Mouse (Mus musculus): ENCODE data around the gene Cfap298. TPM values are rescaled to one million over a fixed set of nuclear protein-coding genes. Genes with fewer than 3 reads are reported as not detected.
A peak's percentile ranks its signal among the peaks of the same experiment; 100 is the strongest.

Cfap298 gene
- polyA plus RNA-seq, 1 experiment from 2014 or later, result 32.5 TPM

DNA sequence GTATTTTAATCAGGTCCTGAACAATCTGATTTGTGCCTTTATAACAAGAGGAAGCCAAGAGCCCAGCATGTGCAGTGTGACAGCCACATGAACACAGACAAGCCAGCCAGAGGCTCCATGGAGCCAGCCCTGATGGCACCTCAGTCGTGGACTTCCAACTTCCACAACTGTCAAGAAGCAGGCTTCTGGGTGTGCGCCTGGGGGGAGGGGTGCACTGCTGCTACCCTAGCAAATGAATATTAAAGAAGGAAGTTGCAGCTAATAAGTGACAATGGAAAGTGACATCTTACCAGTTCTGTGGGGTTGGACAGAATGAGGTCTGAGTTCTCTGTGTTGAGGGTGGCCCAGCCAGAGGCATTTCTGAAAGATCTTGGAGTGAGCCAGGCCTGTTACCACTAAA is 49.6 kb downstream of the Cfap298 start:
- Histone ChIP-seq H3K4me3 (no peak overlapping the region), H3K27me3 (no peaks in the 10 kb centered on the region), H3K4me2 (no peak overlapping the region), H3K27ac (peak overlapping the region; percentile 49), H3K4me1 (peaks cover 39% of the 10 kb centered on the region), H3K36me3 (no peaks in the 10 kb centered on the region), H3K9ac (no peak overlapping the region), H3K9me3 (no peaks in the 10 kb centered on the region)
- no peak for ATAC-seq (ENCODE audit: insufficient number of reproducible peaks, insufficient read depth, low FRiP score, low TSS enrichment, low read depth)
- WGBS, result 74% methylated on average over 2 of the region's 2 CpGs

DNA sequence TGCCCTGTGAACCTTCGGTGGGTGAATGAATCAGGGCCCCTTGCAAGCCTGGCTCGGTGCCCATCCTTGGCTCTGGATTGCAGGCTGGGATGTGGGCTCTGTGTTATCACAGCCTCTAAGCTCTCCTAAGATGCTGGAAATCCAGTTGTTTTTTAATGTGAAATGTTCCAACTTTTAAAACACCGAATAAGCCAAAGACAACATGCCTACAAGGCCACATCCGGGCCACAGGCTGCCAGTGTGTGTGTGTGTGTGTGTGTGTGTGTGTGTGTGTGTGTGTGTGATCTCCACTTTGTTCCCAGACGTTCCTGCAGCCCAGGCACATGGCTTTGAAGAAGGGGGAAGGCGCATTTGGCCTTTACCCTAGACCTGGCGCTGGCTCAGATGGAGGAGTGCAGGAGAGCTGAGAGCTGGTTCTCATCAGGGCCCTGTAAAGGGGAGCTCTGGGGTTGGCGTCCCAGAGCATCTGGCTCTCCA is 52.4 kb downstream of the Cfap298 start:
- ATAC-seq (ENCODE audit: insufficient number of reproducible peaks, insufficient read depth, low FRiP score, low TSS enrichment, low read depth), result peak; percentile 60

DNA sequence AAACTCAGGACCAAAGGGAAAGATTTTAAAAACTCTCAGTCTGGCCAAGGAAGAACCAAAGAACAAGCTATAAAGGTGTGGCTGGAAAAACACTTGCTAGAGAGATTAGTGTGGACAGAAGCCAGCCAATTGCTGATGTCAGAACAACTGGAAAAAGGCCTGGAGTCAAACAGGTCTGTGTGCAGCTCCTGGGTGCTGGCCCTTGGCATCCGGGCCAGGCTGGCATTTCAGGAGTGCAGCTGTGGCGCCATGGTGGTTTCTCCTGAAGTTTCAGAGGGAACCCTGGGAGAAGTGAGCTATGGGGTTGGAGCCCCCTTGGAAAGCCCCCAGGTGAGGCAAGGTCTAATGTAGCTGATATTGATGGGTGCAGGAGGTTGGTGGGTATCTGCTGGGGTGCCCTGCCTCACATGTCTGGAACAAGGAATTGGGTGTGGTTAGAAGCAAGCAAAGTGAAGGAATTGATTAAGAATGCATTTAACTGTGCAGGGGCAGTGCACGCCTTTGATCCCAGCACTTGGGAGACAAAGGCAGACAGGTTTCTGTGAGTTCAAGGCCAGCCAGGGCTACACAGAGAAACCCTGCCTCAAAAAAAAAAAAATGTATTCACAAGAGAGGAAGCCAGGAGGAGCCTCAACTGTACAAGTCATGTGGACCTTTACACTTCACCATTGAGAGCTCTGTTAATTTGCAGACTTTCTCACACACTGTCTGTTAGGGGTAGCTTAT is 56.6 kb downstream of the Cfap298 start:
- no peaks in the 10 kb centered on the region for H3K9me3 ChIP-seq
- H3K27ac ChIP-seq, result no peak overlapping the region
- H3K36me3 ChIP-seq, result no peaks in the 10 kb centered on the region
- WGBS, result 88% methylated on average over 3 of the region's 3 CpGs
- no peak overlapping the region for H3K9ac ChIP-seq
- H3K4me3 ChIP-seq, result no peak overlapping the region
- peaks cover 15% of the 10 kb centered on the region for H3K4me1 ChIP-seq
- no peak for ATAC-seq (ENCODE audit: insufficient number of reproducible peaks, insufficient read depth, low FRiP score, low TSS enrichment, low read depth)
- no peaks in the 10 kb centered on the region for H3K27me3 ChIP-seq
- no peak overlapping the region for H3K4me2 ChIP-seq

More for the DNA sequence above, 52.4 kb downstream of the Cfap298 start:
- H3K4me2 ChIP-seq, result no peak overlapping the region
- H3K27me3 ChIP-seq, result no peaks in the 10 kb centered on the region
- H3K9me3 ChIP-seq, result no peaks in the 10 kb centered on the region
- H3K36me3 ChIP-seq, result no peaks in the 10 kb centered on the region
- no peak overlapping the region for H3K4me3 ChIP-seq
- WGBS, result 45% methylated on average over 8 of the region's 8 CpGs
- peak overlapping the region; percentile 83 for H3K27ac ChIP-seq
- no peak overlapping the region for H3K9ac ChIP-seq
- H3K4me1 ChIP-seq, result peaks cover 39% of the 10 kb centered on the region

Small RNAs within 50 kb of the gene (microRNA-seq; reads per million reads assigned to microRNA genes)
- gene Gm22933, result not detected

Other genes starting within 250 kb of the Cfap298 start
- gene Mis18a, start 207.7 kb downstream of the Cfap298 start, polyA plus RNA-seq (2015; fragmentation: Nextera tagmentation; extraction: Ambion mirVana), result 73.2 and 75.6 TPM in 2 replicates
- 0.45 TPM in 1 of 2 replicates, not detected in the other for gene Mrap, start 196.9 kb downstream of the Cfap298 start, polyA plus RNA-seq (2015; fragmentation: Nextera tagmentation; extraction: Ambion mirVana)
- 10.4 and 12.7 TPM in 2 replicates for gene Urb1, start 124.7 kb downstream of the Cfap298 start, polyA plus RNA-seq (2015; fragmentation: Nextera tagmentation; extraction: Ambion mirVana)
- gene Eva1c, start 108.4 kb downstream of the Cfap298 start, polyA plus RNA-seq (2015; fragmentation: Nextera tagmentation; extraction: Ambion mirVana), result 2.3 and 3.3 TPM in 2 replicates
- 9.6 and 10.5 TPM in 2 replicates for gene Synj1, start 76.2 kb upstream of the Cfap298 start, polyA plus RNA-seq (2015; fragmentation: Nextera tagmentation; extraction: Ambion mirVana)
- gene Paxbp1, start 109.4 kb upstream of the Cfap298 start, polyA plus RNA-seq (2015; fragmentation: Nextera tagmentation; extraction: Ambion mirVana), result 71.6 and 76.4 TPM in 2 replicates
- gene 4932438H23Rik, start 160.0 kb upstream of the Cfap298 start, polyA plus RNA-seq (2015; fragmentation: Nextera tagmentation; extraction: Ambion mirVana), result 0.17 TPM in 1 of 2 replicates, not detected in the other

Data from embryonic facial prominence, embryonic 13.5 days (tissue).